Mouse (Mus musculus) stomach, postnatal 0 days (tissue): ENCODE measurements around the gene Sept12. TPM values are rescaled to one million over a fixed set of nuclear protein-coding genes. Genes with fewer than 3 reads are reported as not detected.

Source experiments
- ATAC-seq: fragments of 200-750 bp; cut with Nextera tagmentation; 2 replicates; pipeline ENCODE4 v1.8.0; 2017; ENCODE audit not compliant: low FRiP score, low TSS enrichment
- DNase-seq: peaks from one replicate; pipeline ENCODE4 v3.0.0-alpha.2; 2016; ENCODE audit warnings: low spot score
- H3K27ac ChIP-seq: fragments of 300-500 bp; sonication (generic); replicated peaks from 2 replicates; pipeline ENCODE4 v1.5.1; 2014; ENCODE audit warnings: mild to moderate bottlenecking, control low read depth
- H3K27me3 ChIP-seq: fragments of 300-500 bp; sonication (generic); 2 replicates; pipeline ENCODE4 v1.6.1; 2014; ENCODE audit warnings: low read length; ENCODE audit not compliant: control insufficient read depth, insufficient read depth
- H3K36me3 ChIP-seq: fragments of 300-500 bp; sonication (generic); 2 replicates; pipeline ENCODE4 v1.6.1; 2014; ENCODE audit warnings: low read length, mixed read lengths; ENCODE audit not compliant: control insufficient read depth, insufficient read depth
- H3K4me1 ChIP-seq: fragments of 300-500 bp; sonication (generic); replicated peaks from 2 replicates; pipeline ENCODE4 v1.6.1; 2014; ENCODE audit warnings: antibody characterized with exemption; ENCODE audit not compliant: control insufficient read depth, insufficient read depth
- H3K4me2 ChIP-seq: fragments of 300-500 bp; sonication (generic); replicated peaks from 2 replicates; pipeline ENCODE4 v1.6.1; 2014; ENCODE audit warnings: low read depth, mild to moderate bottlenecking, control low read depth, moderate library complexity
- H3K4me3 ChIP-seq: fragments of 300-500 bp; sonication (generic); 2 replicates; pipeline ENCODE4 v1.5.1; 2014; ENCODE audit warnings: low read depth, low read length, control low read depth
- H3K9ac ChIP-seq: fragments of 300-500 bp; sonication (generic); 2 replicates; pipeline ENCODE4 v1.6.1; 2014; ENCODE audit warnings: mild to moderate bottlenecking, low read length, control low read depth, mixed read lengths
- H3K9me3 ChIP-seq: fragments of 300-500 bp; sonication (generic); 2 replicates; pipeline ENCODE4 v1.6.1; 2016; ENCODE audit warnings: low read length; ENCODE audit not compliant: control insufficient read depth
- CTCF ChIP-seq: IDR thresholded peaks from 2 replicates; pipeline ENCODE4 v1.5.1; 2016; ENCODE audit warnings: antibody characterized with exemption, low read depth, mild to moderate bottlenecking, moderate library complexity
- EP300 ChIP-seq: optimal IDR thresholded peaks from 2 replicates; pipeline ENCODE3; 2016; ENCODE audit warnings: antibody characterized with exemption
- WGBS: fragments of 180-500 bp; shearing (Covaris S2); extraction: QIAGEN DNeasy Blood & Tissue Kit; methylation state at CpG from one replicate; pipeline ENCODE4 v1.1.7; 2014; 5-methylcytosine and 5-hydroxymethylcytosine counted together
- polyA plus RNA-seq: library from polyadenylated mRNA; unstranded; fragments of >200 nt; fragmentation: Nextera tagmentation; extraction: Ambion mirVana; gene quantifications from 2 replicates; pipeline ENCODE4 v1.2.1, GENCODE M21; 2015

The Sept12 gene
- polyA plus RNA-seq, 1 experiment from 2014 or later: not detected

DNA sequence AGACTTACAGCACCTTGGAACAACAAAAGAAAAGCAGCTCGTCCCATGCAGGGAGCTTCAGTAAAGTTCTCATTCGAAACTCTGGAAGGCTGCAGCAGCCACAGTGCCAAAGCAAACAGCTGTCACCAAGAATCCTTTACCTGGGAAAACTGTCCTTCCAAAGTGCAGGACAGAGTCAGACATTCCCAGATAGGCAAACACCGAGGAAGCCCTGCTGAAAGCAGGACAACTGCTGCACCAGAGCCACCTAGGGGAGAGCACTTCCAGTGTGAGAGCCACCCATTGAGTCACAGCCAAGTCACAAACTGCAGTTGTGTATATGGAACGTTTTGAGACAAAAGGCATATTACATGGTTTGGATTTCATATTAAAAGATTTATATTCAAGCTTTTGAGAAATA, 52.2 kb downstream of the Sept12 start:
- Histone ChIP-seq H3K27ac (no peak overlapping the region), H3K4me2 (no peak overlapping the region), H3K9me3 (no peaks in the 10 kb centered on the region), H3K36me3 (peaks cover 41% of the 10 kb centered on the region), H3K4me3 (no peak overlapping the region), H3K4me1 (no peaks in the 10 kb centered on the region), H3K27me3 (no peaks in the 10 kb centered on the region), H3K9ac (no peak overlapping the region)
- 64% methylated on average over 4 of the region's 4 CpGs for WGBS
- ATAC-seq (no peak), DNase-seq (no peak)
- no peak for TF ChIP-seq EP300
- no peak for TF ChIP-seq CTCF

- H3K9ac ChIP-seq: no peak overlapping the region
- DNase-seq: no peak
- H3K4me1 ChIP-seq: peaks cover 6% of the 10 kb centered on the region; the same call in 1 of the 2 replicates
- WGBS: 88% methylated on average over 3 of the region's 3 CpGs
- no peaks in the 10 kb centered on the region for H3K27me3 ChIP-seq
- no peak overlapping the region for H3K4me2 ChIP-seq
- TF ChIP-seq CTCF (no peak), EP300 (no peak)
- H3K36me3 ChIP-seq: peaks cover 35% of the 10 kb centered on the region
- H3K27ac ChIP-seq: no peak overlapping the region
- no peak for ATAC-seq
- no peaks in the 10 kb centered on the region for H3K9me3 ChIP-seq
- no peak overlapping the region for H3K4me3 ChIP-seq
Measured at GRCm38 (mm10) chr16:4943431-4943830, 54.2 kb downstream of the Sept12 start.

DNA sequence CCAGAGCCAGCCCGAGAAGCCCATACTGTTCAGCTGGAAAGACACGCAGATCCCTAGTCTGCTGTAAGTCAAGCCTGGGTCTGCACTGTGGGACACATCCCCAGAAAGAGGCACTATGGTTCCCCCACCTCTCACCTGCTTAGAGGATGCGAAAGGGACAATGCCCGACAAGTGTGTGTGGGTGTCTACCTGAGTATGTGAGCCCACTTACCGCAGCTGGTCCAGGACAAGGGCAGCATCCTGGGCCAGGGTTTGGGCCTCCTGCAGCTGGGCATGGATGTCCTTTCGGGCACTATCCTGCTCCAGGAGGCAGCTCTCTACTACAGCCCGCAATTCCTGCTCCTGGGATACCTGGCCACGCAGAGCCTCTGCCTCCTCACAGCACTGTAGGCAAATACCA, 54.8 kb downstream of the Sept12 start:
- Histone ChIP-seq H3K9ac (no peak overlapping the region), H3K4me1 (peaks cover 6% of the 10 kb centered on the region; the same call in 1 of the 2 replicates), H3K4me2 (no peak overlapping the region), H3K9me3 (no peaks in the 10 kb centered on the region), H3K4me3 (no peak overlapping the region), H3K27ac (no peak overlapping the region), H3K36me3 (peaks cover 31% of the 10 kb centered on the region), H3K27me3 (no peaks in the 10 kb centered on the region)
- ATAC-seq (no peak), DNase-seq (no peak)
- no peak for TF ChIP-seq EP300
- TF ChIP-seq CTCF: no peak
- 93% methylated on average over 8 of the region's 8 CpGs for WGBS

GRCm38 (mm10) chr16:4941016-4941415, 56.6 kb downstream of the Sept12 start:
- no peak for ATAC-seq
- peaks cover 27% of the 10 kb centered on the region for H3K36me3 ChIP-seq
- H3K27ac ChIP-seq: no peak overlapping the region
- no peak for TF ChIP-seq EP300
- TF ChIP-seq CTCF: no peak
- no peak overlapping the region for H3K4me3 ChIP-seq
- no peaks in the 10 kb centered on the region for H3K9me3 ChIP-seq
- H3K4me2 ChIP-seq: no peak overlapping the region
- no peak for DNase-seq
- no peak overlapping the region for H3K9ac ChIP-seq
- no peaks in the 10 kb centered on the region for H3K27me3 ChIP-seq
- H3K4me1 ChIP-seq: peaks cover 8% of the 10 kb centered on the region; the same call in 1 of the 2 replicates

DNA sequence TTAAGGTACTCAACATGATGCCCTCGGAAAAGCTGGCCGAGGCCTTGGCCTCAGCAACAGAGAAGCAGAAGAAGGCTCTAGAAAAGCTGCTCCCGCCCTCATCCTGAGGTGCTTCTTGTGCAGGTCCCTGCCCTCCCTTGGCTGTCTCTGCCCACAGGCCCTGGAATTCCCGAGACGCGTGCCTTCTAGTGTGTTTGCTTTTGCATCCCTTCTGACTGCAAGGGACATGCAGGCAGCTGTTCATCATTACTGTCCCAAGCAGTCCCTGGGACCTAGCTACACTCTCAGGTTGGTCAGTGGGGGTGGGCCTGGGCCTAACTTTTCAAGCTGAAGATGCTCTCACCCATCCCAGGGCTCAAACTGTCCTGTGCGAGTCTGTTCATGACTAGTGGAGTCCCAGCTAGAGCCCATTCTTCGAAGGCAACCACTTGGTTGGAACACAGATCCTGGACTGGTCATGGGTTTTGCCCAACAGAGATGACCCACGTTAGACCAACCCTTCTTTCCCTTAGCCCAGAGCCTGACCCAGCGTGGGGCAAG, 57.3 kb downstream of the Sept12 start:
- H3K4me3 ChIP-seq: no peak overlapping the region
- TF ChIP-seq EP300 (no peak), CTCF (no peak)
- no peaks in the 10 kb centered on the region for H3K9me3 ChIP-seq
- H3K27ac ChIP-seq: no peak overlapping the region
- no peaks in the 10 kb centered on the region for H3K27me3 ChIP-seq
- peaks cover 29% of the 10 kb centered on the region for H3K36me3 ChIP-seq
- peaks cover 8% of the 10 kb centered on the region; the same call in 1 of the 2 replicates for H3K4me1 ChIP-seq
- ATAC-seq (no peak), DNase-seq (no peak)
- H3K4me2 ChIP-seq: no peak overlapping the region
- peak overlapping the region; percentile 94; the same call in 1 of the 2 replicates for H3K9ac ChIP-seq
- 83% methylated on average over 10 of the region's 10 CpGs for WGBS

DNA sequence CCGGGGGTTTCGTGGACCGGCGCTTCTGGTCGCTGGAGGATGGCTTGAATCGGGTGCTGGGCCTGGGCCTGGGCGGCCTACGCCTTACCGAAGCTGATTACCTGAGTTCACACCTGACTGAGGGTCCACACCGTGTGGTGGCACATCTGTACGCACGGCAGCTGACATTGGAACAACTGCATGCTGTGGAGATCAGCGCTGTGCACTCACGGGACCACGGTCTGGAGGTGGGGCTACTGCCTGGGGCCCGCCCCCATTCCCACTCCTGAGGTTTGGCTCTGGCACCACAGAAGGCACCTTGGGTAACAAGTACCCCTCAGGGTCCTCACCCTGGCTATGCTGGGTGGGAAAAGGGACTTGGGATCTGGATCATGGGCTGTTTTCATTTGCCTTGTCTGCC, 58.2 kb downstream of the Sept12 start:
- peak; percentile 64 for DNase-seq
- Histone ChIP-seq H3K9ac (peak overlapping the region; percentile 94), H3K9me3 (no peaks in the 10 kb centered on the region), H3K36me3 (peaks cover 35% of the 10 kb centered on the region), H3K27me3 (no peaks in the 10 kb centered on the region), H3K4me1 (peaks cover 8% of the 10 kb centered on the region; the same call in 1 of the 2 replicates), H3K27ac (peak overlapping the region; percentile 88), H3K4me2 (peak overlapping the region; percentile 94), H3K4me3 (peak overlapping the region; percentile 94)
- TF ChIP-seq EP300: no peak
- TF ChIP-seq CTCF: no peak
- ATAC-seq: peak; percentile 62
- 1% methylated on average over 16 of the region's 16 CpGs for WGBS
